Mouse (Mus musculus) CD8-positive naive resting alpha-beta T cell, adult 2 months (primary cell): ENCODE data around the gene Zfp37.
"Not testable (repeated sequence)": the region's sequence is repeated elsewhere in the genome, so short reads cannot be mapped to it uniquely, and the experiment has no call there.

Experiments used
- DNase-seq, 2 experiments: peaks; one replicate each; pipeline ENCODE4 v3.0.0; 2022; ENCODE audit warnings: low read depth in 2 of 2, low spot score in 2 of 2

Zfp37 gene

DNA sequence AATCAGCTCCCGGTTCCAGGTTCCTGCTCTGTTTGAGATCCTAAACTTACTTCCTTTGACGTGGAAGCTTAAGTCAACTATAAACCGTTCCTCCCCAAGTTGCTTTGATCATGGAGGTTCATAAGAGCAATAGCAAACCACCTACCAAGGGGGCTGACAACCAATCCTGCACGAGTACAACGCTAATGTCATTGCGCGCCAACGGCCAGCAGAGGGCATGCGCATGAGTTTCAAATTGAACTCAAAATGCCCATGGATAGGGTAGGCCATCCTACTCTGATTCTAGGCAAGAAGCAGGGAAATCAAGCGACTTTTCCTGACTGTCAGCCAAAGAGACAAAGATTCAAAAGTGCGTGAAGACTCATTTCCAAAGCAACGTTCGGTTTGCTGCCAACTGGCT is at the start of gene Zfp37:
Gene Zfp37, minus strand, starts transcription at position 279 of the 400 bp plus-strand sequence.
- no peak for DNase-seq

DNA sequence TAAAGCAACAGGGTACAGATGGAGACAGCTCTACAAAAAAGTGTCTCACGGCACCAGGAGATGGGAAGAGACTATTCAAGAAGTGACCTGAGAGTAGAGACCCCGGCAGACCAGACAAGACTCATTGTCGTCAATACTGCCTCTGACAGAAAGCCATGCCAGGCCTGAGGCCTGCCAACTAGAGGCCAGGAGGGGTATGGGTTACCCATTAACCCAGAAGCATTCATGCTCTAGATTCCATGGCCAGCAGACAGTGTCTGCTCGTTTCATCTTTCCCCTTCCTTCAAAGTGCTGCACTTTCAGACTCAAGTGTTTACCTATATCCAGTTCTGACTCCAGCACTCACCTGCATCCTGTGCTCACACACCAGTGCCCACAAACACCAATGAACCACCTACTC is 47.2 kb upstream of the Zfp37 start:
- no peak for DNase-seq

DNA sequence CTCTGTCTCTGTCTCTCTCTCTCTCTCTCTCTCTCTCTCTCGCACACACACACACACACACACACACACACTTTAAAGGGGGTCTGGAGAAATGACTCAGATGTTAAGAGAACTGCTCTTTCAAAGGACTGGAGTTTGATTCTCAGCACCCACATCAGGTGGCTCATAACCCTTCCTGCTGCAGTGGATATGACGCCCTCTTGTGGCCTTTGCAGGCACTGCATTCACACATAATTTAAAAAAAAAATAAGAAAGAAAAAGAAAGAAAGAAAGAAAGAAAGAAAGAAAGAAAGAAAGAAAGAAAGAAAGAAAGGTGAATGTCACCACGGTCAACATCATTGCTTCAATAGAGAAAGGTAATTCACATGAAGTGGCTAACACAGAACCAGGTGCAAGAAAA is 46.4 kb upstream of the Zfp37 start:
- DNase-seq = no peak

DNA sequence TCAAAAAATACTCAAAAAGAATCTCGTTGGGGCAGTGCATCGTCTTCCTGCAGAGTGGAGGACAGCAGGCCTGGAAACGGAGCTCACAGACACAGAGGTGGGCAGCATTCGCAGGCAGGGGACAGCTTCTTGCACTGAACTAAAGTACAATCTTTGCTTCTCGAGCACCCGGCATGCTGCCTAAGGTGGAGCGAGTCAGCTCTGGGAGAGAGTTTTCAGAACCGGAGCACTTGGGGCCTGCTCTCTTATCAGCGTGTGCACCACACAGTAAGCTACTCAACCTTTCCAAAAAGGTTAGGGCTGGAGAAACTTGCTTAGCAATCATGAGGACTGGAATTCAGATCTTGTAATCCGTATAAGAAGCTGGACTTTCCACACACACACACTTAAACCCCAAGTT is 45.8 kb upstream of the Zfp37 start:
- DNase-seq = no peak

DNA sequence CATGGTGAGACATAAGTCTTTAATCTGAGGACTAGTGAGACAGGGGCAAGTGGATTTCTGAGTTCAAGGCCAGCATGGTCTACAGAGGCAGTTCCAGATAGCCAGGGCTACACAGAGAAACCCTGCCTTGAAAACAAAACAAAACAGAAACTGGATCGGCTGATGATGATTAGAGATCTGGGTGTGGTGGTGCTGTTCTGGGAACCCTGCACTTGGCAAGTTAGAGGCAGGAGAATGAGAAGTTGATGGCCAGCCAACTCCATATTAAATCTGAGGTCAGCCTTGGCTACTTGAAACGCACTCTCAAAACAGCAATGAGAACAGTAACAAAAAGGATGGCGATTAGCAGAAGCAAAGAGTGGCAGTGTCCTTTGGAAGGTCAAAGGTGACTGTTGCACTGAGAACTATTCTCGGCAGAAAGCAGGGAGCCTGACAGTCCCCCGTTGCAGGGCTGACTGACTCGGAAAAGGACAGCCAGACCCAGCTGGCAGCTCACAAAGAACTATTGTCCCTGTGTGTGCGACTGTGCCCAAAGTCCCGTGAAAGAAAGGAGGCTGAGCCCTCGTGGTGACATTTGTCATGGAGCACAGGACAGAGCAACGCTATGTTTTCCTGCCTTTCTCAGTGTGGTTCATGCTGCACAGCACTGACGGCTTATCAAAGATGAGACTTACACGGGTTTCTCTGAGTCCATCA is 44.1 kb upstream of the Zfp37 start:
- no peak for DNase-seq

DNA sequence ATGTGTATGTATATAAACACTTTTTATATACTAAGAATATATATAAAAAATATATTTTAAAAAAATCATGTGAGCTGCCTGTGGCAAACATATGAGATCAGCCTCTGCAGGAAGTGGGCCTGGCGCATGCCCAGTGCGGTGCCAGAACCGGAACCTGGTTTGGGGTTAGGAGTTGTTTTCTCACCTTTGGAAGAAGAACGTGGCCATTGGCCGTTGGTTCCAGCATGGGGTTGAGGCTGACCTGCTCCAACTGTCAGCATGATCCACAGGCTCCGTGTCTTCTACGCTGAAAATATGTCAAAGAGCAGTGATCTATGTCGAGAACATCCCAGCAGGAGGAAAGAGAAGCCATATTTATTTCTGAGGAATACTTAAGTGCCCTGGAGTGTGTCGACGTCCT is 43.1 kb upstream of the Zfp37 start:
- DNase-seq = no peak

DNA sequence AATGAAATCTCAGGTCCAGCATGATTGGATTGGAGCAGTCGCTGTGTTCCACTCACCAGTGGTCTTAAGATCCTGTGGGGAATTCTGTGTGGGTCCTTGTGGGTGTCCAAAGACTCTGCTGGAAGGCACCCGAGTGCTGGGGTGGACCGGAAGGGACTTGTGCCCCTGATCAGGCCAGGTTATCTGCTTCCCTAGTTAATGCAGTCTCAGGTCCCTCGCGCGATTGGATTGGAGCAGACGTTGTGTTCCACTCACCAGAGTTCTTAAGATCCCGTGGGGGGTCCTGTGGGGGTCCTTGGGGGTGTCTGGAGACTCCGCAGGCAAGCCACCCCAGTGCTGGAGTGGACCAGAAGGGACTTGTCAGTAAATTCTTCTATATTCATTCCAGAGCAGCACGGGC is 41.8 kb upstream of the Zfp37 start:
- no peak for DNase-seq

DNA sequence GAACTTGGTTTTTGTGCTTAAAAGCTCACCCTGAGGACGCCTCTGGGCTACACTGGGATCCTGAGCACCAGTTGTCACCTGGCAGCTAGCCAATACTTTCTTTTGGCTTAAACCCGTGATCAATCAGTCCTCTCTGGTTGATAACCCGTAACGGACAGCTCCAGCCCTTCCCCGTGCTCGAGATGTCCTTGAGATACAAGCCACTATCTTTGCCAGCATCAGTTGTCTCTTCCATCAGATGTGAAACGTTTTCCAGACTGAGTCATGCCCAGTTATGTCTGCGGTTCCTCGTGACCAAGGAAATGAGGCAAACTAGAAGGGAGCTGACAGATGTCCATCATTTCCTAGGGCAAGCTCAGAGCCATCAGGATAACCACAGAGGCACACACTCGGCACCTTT is 36.3 kb upstream of the Zfp37 start:
- DNase-seq = no peak

DNA sequence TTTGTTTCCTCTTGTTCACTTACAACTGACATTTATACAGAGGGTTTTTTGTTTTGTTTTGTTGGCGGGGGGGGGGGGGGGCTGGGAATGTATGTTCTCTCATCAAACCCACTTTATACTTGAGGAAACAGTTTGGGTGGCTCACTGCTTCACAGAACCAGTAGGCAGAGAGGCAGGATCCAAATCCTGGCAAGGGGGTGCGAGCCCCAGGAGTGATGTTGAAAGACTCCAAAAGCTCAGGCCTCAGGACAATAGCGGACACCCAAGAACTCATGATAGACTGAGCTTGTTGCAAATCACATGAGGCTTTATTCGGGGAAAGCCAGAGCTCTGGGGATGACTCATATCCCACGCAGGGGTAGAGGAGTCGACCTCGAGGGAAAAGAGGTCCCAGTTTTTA is 35.2 kb upstream of the Zfp37 start:
- not testable (repeated sequence) for DNase-seq

DNA sequence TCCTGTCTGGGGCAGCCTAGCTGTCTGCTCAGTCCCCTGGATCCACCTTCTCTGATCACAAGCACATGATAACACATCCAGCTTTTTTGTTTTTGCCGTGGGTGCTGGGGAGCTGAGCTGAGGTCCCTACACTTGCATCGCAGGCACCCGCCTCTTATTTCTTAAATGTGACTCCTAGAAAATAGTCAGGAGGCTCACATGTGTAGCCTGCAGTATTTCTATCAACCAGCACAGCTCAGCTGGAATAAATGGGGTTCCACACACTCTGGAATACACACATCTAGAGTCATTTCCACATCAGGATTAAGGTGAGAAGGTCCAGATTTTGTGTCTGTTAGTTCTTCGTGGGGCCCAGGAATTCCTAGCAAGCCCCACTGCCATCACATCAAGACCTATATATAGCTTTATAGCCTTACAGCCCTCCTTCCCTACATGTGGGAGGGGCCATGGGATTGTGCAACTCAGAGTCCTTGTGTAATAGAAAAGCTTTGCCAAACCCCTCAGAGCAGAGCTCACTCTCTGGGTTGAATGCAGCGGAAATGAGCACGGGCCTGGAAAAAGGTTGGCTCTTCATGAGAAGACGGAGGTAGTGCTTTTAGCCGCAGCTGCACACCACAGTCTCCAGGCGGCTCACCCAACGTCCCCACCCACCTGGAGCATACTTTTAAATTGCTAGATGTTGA is 34.4 kb upstream of the Zfp37 start:
- no peak for DNase-seq

DNA sequence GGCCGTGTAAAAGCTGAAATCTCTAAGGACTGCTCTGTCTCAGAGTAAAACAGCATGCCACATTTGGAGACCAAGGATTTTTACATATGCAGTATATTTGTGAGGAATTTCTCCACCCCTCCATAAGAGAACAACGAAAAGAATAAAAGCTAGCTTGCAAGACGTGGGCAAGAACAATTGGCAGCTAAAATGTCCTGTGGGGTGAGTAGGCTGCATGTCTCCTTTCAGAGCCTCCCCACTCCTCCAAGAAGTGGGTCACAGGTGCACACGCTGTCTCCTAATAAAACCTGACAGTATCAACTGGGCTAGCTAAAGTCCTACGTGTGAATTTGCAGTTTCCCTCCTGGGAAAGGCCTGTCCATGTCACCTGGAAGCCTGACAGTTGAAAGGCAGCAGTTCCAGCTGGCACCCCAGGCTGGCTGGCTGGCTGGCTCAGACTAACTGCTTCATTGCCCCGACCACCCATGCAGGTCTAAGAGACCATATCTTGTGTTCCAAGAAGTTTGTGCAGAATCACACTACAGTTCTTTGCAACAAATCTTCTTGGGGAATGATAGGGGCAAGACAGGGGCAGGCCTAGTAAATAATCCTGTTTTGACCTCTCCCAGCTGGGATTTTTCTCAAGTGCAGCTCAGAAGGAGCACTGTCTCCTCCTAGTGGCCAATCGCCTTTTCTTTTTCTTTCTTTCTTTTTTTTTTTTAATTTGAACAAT is 32.4 kb upstream of the Zfp37 start:
- no peak for DNase-seq

DNA sequence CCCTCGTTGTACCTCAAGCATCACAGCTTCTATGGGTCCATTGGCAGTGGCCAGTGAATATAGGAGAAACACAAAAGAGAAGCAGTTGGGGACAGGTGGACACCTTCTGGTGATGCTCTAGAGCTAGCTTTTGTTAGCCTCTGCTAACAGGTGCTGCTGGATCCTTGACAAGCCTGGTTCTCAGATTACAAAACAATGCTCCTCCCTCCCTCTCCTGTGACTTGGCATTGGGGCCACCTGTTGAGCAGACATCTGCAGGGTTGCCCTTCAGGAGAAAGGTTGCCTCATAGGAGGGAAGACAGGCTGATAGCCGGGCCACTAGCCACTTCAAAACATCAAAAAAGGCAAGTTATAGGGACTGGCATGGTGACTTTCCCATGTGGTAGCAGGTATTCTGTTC is 31.4 kb upstream of the Zfp37 start, which contains the start of gene Slc31a2:
Gene Slc31a2, plus strand, starts transcription at position 287 of the 400 bp plus-strand sequence.
- no peak for DNase-seq

DNA sequence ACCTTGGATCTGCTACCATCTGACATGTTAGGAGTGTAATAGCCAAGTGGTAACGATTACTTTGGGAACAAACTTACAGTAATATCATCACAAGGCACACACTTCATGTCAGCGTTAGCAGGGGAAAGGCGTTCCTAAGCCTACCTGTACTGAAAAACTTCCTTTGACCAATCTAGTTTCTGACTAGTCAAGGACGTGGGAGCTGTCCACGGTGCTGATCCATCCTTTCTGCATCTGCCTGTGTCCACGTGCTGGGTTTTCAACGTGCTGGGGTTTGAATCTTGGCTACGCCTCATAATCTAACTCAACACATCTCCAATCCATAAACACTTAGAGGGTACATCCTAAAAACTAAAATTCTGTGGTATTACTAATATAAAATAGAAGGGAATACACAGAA is 26.1 kb upstream of the Zfp37 start:
- DNase-seq = no peak

DNA sequence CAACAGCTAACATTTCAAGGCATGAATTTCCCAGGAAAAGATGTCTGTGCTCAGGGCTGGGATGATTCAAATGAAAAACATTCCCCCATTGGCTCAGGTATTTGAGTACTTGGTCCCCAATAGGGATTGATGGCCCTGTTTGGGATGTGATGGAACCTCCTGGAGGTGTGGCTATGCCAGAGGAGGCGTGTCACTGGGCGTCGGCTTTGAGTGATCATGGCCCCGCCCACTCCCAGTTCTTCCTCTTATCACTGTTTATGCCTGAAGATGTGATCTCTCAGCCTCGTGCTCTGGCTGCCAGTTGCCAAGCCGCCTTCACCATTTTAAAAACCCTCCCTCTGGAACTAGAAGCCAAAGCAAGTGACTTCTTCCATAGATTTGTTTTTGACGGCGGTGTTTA is 23.7 kb upstream of the Zfp37 start:
- no peak for DNase-seq

DNA sequence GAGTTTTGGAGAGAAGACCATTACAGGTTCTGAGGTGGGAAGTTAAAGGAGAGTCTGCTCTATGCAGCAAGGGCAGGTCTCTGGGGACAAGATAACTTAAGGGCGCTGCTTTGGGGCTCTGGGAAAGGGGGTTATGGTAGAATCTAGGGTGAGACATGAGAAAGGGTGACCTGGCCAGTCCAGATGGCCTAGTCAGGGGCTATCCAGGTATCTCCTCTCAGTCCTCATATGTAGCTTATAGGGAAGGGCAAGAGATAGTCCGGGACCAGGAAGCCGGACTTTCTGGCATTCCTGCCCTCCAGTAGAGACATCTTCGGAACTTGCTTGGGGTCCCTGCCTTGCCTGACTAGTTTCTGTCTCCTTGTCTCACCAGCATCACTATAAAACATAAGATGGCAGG is 20.9 kb upstream of the Zfp37 start:
- DNase-seq = no peak

DNA sequence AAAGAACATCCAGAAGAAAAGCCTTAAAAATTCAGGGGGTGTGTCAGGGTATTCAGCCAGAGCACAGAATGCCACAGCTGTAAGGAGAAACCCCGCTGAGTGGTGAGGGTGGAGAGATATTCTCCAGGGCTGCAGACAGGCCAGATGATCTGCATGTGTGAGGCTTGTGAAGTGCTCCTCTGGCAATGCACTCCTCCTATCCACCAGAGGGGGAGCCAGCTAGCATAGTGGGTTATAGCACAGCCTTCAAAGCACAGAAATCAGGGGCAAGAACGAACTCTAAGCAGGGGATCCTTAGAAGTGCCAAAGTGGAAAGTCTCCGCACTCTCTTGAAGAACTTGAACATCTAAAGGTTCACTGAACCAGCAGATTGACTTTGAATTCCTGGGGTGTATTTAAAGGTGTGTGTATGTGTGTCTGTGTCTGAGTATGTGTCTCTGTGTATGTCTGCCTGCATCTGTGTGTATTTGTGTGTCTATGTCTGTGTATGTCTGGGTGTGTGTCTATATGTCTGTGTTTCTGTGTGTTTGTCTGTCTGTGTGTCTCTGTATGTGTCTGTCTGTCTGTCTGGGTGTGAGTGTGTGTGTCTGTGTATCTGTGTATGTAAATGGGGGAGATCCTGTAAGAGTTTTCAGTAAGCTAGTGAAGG is 20.2 kb upstream of the Zfp37 start:
- DNase-seq = no peak

DNA sequence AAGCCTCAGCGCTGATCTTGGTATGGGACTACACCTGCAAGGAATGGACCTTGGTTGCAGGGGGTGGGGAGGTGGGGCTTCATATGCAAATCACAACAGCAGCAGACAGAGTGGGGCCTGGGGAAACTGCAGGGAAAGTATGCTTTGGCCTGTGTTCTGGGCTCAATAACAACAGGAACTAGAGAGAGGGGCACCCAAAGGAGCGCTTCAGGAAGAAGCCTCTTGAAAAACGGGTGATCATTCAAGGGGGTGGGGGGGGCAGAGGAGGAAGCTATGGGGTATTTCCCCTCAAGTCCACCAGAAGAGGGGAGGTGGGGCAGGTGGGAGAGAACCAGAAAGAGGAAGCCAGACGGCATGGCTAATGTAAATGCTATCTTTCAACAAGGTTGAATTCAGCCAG is 17.5 kb upstream of the Zfp37 start:
- DNase-seq = no peak

DNA sequence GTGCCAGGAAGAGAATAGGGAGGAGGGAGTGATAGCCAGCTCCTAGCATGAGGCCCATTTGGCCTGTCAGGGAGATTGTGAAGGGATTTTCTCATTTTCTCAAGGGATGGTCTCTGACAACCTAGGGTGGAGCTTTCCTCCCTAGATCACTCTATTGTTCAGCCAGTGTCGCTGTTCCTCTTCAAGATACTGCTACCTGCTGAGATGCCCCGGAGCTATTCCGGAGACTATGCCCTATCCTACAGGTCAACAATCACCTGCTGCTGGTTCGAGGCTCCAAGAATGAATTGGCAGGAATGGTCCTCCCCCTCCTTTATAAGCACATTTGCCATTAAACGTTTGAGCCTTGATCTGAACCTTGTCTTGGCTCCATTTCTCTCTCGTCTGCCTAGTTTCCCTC is 9.7 kb upstream of the Zfp37 start:
- DNase-seq = no peak

DNA sequence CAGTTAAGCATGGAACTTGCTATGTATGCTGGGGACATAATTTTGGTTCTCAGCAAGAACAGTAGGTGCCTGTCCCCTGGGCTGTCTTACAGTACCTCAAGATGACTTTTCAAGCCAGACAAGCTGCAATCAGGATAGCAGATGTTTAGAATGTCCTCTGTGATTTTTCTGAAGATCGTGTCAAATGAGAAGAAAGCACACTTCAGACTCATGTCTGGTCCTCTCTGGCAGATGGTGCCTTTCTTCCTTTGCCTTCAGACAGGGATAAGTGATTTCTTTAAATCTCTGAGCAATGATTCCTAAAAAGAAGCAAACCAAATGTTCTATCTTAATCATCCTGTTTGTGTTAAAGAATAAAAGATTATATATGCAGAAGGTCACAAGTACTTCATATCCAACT is 694 bp downstream of the Zfp37 start:
- no peak for DNase-seq

DNA sequence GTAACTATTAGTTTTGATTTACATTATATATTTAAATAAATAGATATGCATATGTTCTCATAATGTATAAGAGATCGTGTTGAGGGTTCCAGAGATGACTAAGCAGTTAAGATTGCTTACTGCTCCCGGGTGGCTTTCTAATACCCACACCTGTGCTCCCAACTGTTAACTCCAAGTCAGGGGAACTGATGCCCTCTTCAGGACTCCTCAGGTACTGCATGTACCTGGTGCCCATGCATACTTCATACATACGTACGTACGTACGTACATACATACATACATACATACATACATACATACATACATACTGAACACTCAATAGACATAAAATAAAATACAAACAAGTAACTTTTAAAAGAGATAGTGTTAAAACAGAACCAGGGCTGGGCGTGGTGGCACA is 1.4 kb downstream of the Zfp37 start:
- no peak for DNase-seq

DNA sequence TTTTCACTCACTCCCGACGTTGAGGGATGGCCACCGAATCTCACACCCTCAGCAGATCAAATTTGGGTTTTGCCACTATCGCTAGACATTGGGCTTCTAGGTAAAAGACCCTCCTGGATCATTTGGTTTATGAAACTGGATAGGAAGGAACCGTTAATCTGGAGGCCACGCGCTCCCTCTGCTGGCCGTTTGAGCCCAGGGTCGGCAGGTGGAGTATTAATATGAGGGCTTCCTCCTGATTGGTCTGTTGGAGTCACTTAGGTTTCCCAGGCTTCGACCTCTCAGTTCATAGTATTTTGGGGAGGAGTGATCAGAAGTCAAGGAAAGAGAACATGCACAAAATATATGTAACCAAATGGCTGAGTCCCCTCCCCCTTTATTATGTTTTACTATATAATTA is 2.5 kb downstream of the Zfp37 start:
- no peak for DNase-seq

DNA sequence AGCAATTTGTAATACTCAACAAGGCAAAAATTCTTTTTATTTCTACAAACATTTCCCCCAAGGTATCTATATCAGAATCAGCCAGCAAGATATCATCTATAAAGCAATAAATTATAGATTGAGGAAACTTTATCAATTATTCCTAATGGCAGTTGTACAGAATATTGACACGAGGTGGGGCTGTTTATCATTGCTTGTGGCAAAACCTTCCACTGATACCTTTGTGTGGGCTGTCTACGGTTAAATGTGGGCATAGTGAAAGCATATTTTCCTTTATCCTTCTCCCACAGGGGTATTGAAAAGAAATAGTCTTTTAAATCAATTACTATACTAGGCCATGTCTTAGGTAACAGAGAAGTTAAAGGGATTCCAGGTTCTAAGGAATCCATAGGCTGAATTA is 17.4 kb downstream of the Zfp37 start:
- DNase-seq = no peak
